Mouse (Mus musculus) CH12.LX (cell line): ENCODE results near the gene Zbtb20.

Experiments used
- CHD2 ChIP-seq: IDR thresholded peaks from 2 replicates; pipeline ENCODE4 v1.6.1; 2011; ENCODE audit warnings: low read length, improper control_type of control experiment
- CTCF ChIP-seq, 2 experiments: IDR thresholded peaks in 1 of 2; conservative IDR thresholded peaks in 1 of 2; 2 replicates each; pipeline ENCODE4 v1.5.1; 2011 to 2012; ENCODE audit warnings: low read depth in 2 of 2, low read length in 2 of 2, improper control_type of control experiment in 1 of 2, inconsistent platforms in 1 of 2, mild to moderate bottlenecking in 1 of 2, moderate library complexity in 1 of 2
- EP300 ChIP-seq: IDR thresholded peaks from 2 replicates; pipeline ENCODE4 v1.6.1; 2011; ENCODE audit warnings: low read length, improper control_type of control experiment
- ETS1 ChIP-seq: conservative IDR thresholded peaks from 2 replicates; pipeline ENCODE4 v1.6.1; 2012; ENCODE audit warnings: low read depth, mild to moderate bottlenecking, inconsistent platforms, low read length, improper control_type of control experiment, moderate library complexity
- IRF4 ChIP-seq: IDR thresholded peaks from 2 replicates; pipeline ENCODE4 v1.6.1; 2014; ENCODE audit warnings: low read depth, mild to moderate bottlenecking, inconsistent platforms, low read length, improper control_type of control experiment
- MAFK ChIP-seq: IDR thresholded peaks from 2 replicates; pipeline ENCODE4 v1.6.1; 2011; ENCODE audit warnings: low read length, improper control_type of control experiment; ENCODE audit not compliant: insufficient replicate concordance
- MAX ChIP-seq: IDR thresholded peaks from 2 replicates; pipeline ENCODE4 v1.6.1; 2011; ENCODE audit warnings: low read length, improper control_type of control experiment
- POLR2A ChIP-seq: IDR thresholded peaks from 2 replicates; pipeline ENCODE4 v1.6.1; 2011; ENCODE audit warnings: low read depth, mild to moderate bottlenecking, improper control_type of control experiment, low read length
- USF1 ChIP-seq: IDR thresholded peaks from 2 replicates; pipeline ENCODE4 v1.6.1; 2014; ENCODE audit warnings: low read depth, mild to moderate bottlenecking, inconsistent platforms, low read length, improper control_type of control experiment

GRCm38 (mm10) chr16:43520274-43520673 is 644.6 kb downstream of the Zbtb20 start:
- TF ChIP-seq POLR2A (no peak), CTCF (conservative IDR thresholded peaks at IDR 0.05 in 1 of 2, IDR thresholded peaks at IDR 0.05 in 1 of 2; ENCODE audit: low read depth in 2 of 2, low read length in 2 of 2) (no peak), USF1 (no peak), MAFK (no peak), IRF4 (no peak), EP300 (no peak), CHD2 (no peak), MAX (no peak), ETS1 (no peak)
